Mouse (Mus musculus) midbrain, embryonic 16.5 days (tissue): Measurements from ENCODE around the gene Pdk1. TPM values are rescaled to one million over a fixed set of nuclear protein-coding genes. Genes with fewer than 3 reads are reported as not detected.
"Not testable (repeated sequence)": the region's sequence is repeated elsewhere in the genome, so short reads cannot be mapped to it uniquely, and the experiment has no call there.

ENCODE experiments used
- ATAC-seq: fragments of 200-750 bp; cut with Nextera tagmentation; 2 replicates; pipeline ENCODE4 v1.8.0; 2017; ENCODE audit warnings: moderate TSS enrichment
- H3K27ac ChIP-seq: fragments of 300-500 bp; sonication (generic); 2 replicates; pipeline ENCODE4 v1.5.1; 2014; ENCODE audit warnings: mild to moderate bottlenecking, low read length, mixed read lengths
- H3K27me3 ChIP-seq: fragments of 300-500 bp; sonication (generic); 2 replicates; pipeline ENCODE4 v1.6.1; 2014; ENCODE audit warnings: low read depth, low read length, mixed read lengths; ENCODE audit not compliant: control insufficient read depth, insufficient read depth
- H3K36me3 ChIP-seq: fragments of 300-500 bp; sonication (generic); 2 replicates; pipeline ENCODE4 v1.6.1; 2014; ENCODE audit warnings: mild to moderate bottlenecking, low read length, moderate library complexity, mixed read lengths; ENCODE audit not compliant: control insufficient read depth, insufficient read depth
- H3K4me1 ChIP-seq: fragments of 300-500 bp; sonication (generic); 2 replicates; pipeline ENCODE4 v1.6.1; 2014; ENCODE audit warnings: mild to moderate bottlenecking, low read length, mixed read lengths; ENCODE audit not compliant: control insufficient read depth, insufficient read depth
- H3K4me2 ChIP-seq: fragments of 300-500 bp; sonication (generic); 2 replicates; pipeline ENCODE4 v1.6.1; 2014; ENCODE audit warnings: mild to moderate bottlenecking, low read length, mixed read lengths
- H3K4me3 ChIP-seq: fragments of 300-500 bp; sonication (generic); 2 replicates; pipeline ENCODE4 v1.5.1; 2014; ENCODE audit warnings: low read depth, mild to moderate bottlenecking, low read length, moderate library complexity, mixed read lengths
- H3K9ac ChIP-seq: fragments of 300-500 bp; sonication (generic); 2 replicates; pipeline ENCODE4 v1.6.1; 2014; ENCODE audit warnings: low read depth, low read length, mixed read lengths
- H3K9me3 ChIP-seq: fragments of 300-500 bp; sonication (generic); replicated peaks from 2 replicates; pipeline ENCODE4 v1.6.1; 2014; ENCODE audit warnings: mild to moderate bottlenecking, low read length, mixed read lengths; ENCODE audit not compliant: control insufficient read depth, poor library complexity, severe bottlenecking
- WGBS: fragments of 180-500 bp; shearing (Covaris S2); extraction: QIAGEN DNeasy Blood & Tissue Kit; methylation state at CpG from one replicate; pipeline ENCODE4 v1.1.7; 2014; 5-methylcytosine and 5-hydroxymethylcytosine counted together
- polyA plus RNA-seq: library from polyadenylated mRNA; unstranded; fragments of >200 nt; fragmentation: Nextera tagmentation; extraction: Ambion mirVana; gene quantifications from 2 replicates; pipeline ENCODE4 v1.2.1, GENCODE M21; 2015

Gene Pdk1
- polyA plus RNA-seq, 1 experiment from 2014 or later, result 27.7 TPM

GRCm38 (mm10) chr2:71837791-71838190, 35.2 kb upstream of the Pdk1 start:
- no peaks in the 10 kb centered on the region for H3K4me1 ChIP-seq

GRCm38 (mm10) chr2:71843316-71843715, 29.7 kb upstream of the Pdk1 start:
- Histone ChIP-seq H3K36me3 (no peaks in the 10 kb centered on the region), H3K4me3 (no peak overlapping the region), H3K27ac (no peak overlapping the region), H3K4me2 (no peak overlapping the region), H3K4me1 (no peaks in the 10 kb centered on the region), H3K9ac (no peak overlapping the region), H3K9me3 (no peaks in the 10 kb centered on the region), H3K27me3 (no peaks in the 10 kb centered on the region)
- 86% methylated on average over 9 of the region's 9 CpGs for WGBS
- ATAC-seq, result no peak

More at GRCm38 (mm10) chr2:71837791-71838190, 35.2 kb upstream of the Pdk1 start:
- H3K4me3 ChIP-seq, result no peak overlapping the region
- no peak overlapping the region for H3K27ac ChIP-seq
- no peak for ATAC-seq
- no peak overlapping the region for H3K9ac ChIP-seq
- 38% methylated on average over 6 of the region's 6 CpGs for WGBS
- H3K4me2 ChIP-seq, result no peak overlapping the region
- no peaks in the 10 kb centered on the region for H3K27me3 ChIP-seq
- H3K9me3 ChIP-seq, result no peaks in the 10 kb centered on the region
- no peaks in the 10 kb centered on the region for H3K36me3 ChIP-seq

- Histone ChIP-seq H3K27me3 (no peaks in the 10 kb centered on the region), H3K9me3 (no peaks in the 10 kb centered on the region), H3K9ac (no peak overlapping the region), H3K4me1 (no peaks in the 10 kb centered on the region), H3K36me3 (no peaks in the 10 kb centered on the region), H3K4me3 (no peak overlapping the region), H3K27ac (no peak overlapping the region), H3K4me2 (no peak overlapping the region)
- WGBS, result 93% methylated on average over 6 of the region's 6 CpGs
- ATAC-seq, result no peak
Measured at GRCm38 (mm10) chr2:71844906-71845305, 28.1 kb upstream of the Pdk1 start.

- ATAC-seq, H3K36me3 ChIP-seq, H3K4me3 ChIP-seq: not testable (repeated sequence)
Measured at GRCm38 (mm10) chr2:71852161-71852560, 20.9 kb upstream of the Pdk1 start.

GRCm38 (mm10) chr2:71855076-71855475, 17.9 kb upstream of the Pdk1 start:
- H3K9ac ChIP-seq, result no peak overlapping the region
- 77% methylated on average over 5 of the region's 5 CpGs for WGBS
- no peaks in the 10 kb centered on the region for H3K27me3 ChIP-seq
- H3K4me1 ChIP-seq, result no peaks in the 10 kb centered on the region
- H3K4me2 ChIP-seq, result no peak overlapping the region
- no peaks in the 10 kb centered on the region for H3K36me3 ChIP-seq
- H3K27ac ChIP-seq, result no peak overlapping the region
- H3K4me3 ChIP-seq, result no peak overlapping the region
- ATAC-seq, result no peak
- H3K9me3 ChIP-seq, result no peaks in the 10 kb centered on the region

More at GRCm38 (mm10) chr2:71852161-71852560, 20.9 kb upstream of the Pdk1 start:
- H3K9ac ChIP-seq, H3K27me3 ChIP-seq, H3K4me2 ChIP-seq, H3K4me1 ChIP-seq, H3K9me3 ChIP-seq, H3K27ac ChIP-seq: not testable (repeated sequence)
- WGBS, result 4% methylated on average over 6 of the region's 8 CpGs

- Histone ChIP-seq H3K27me3 (no peaks in the 10 kb centered on the region), H3K9me3 (no peaks in the 10 kb centered on the region), H3K4me2 (no peak overlapping the region), H3K4me1 (no peaks in the 10 kb centered on the region), H3K9ac (no peak overlapping the region), H3K4me3 (no peak overlapping the region), H3K27ac (no peak overlapping the region), H3K36me3 (no peaks in the 10 kb centered on the region)
- no peak for ATAC-seq
- WGBS, result 93% methylated on average over 5 of the region's 5 CpGs
Measured at GRCm38 (mm10) chr2:71863531-71864173, 9.4 kb upstream of the Pdk1 start.

GRCm38 (mm10) chr2:71865022-71865421, 8.0 kb upstream of the Pdk1 start:
- Histone ChIP-seq H3K4me1 (no peaks in the 10 kb centered on the region), H3K9me3 (no peaks in the 10 kb centered on the region), H3K27me3 (no peaks in the 10 kb centered on the region), H3K4me2 (no peak overlapping the region), H3K27ac (no peak overlapping the region), H3K36me3 (no peaks in the 10 kb centered on the region), H3K9ac (no peak overlapping the region), H3K4me3 (no peak overlapping the region)
- ATAC-seq, result no peak
- WGBS, result 71% methylated on average over 3 of the region's 3 CpGs

GRCm38 (mm10) chr2:71865935-71866334, 7.1 kb upstream of the Pdk1 start:
- H3K4me3 ChIP-seq, result no peak overlapping the region
- ATAC-seq, result no peak
- H3K27me3 ChIP-seq, result no peaks in the 10 kb centered on the region
- no peaks in the 10 kb centered on the region for H3K4me1 ChIP-seq
- no peak overlapping the region for H3K4me2 ChIP-seq
- H3K27ac ChIP-seq, result no peak overlapping the region
- no peak overlapping the region for H3K9ac ChIP-seq
- H3K36me3 ChIP-seq, result no peaks in the 10 kb centered on the region
- no peaks in the 10 kb centered on the region for H3K9me3 ChIP-seq
- 75% methylated on average over 3 of the region's 3 CpGs for whole genome bisulfite sequencing

GRCm38 (mm10) chr2:71866565-71866964, 6.5 kb upstream of the Pdk1 start:
- Histone ChIP-seq H3K4me3 (no peak overlapping the region), H3K27ac (no peak overlapping the region), H3K27me3 (no peaks in the 10 kb centered on the region), H3K9ac (no peak overlapping the region), H3K36me3 (no peaks in the 10 kb centered on the region), H3K4me1 (no peaks in the 10 kb centered on the region), H3K4me2 (no peak overlapping the region), H3K9me3 (no peaks in the 10 kb centered on the region)
- 58% methylated on average over 1 of the region's 1 CpGs for WGBS
- ATAC-seq, result no peak
